Mouse (Mus musculus): ENCODE data around the gene Dnajc17. TPM values are rescaled to one million over a fixed set of nuclear protein-coding genes. Genes with fewer than 3 reads are reported as not detected.

Dnajc17 gene
- polyA plus RNA-seq, 1 experiment from 2014 or later: 18.6 TPM

DNA sequence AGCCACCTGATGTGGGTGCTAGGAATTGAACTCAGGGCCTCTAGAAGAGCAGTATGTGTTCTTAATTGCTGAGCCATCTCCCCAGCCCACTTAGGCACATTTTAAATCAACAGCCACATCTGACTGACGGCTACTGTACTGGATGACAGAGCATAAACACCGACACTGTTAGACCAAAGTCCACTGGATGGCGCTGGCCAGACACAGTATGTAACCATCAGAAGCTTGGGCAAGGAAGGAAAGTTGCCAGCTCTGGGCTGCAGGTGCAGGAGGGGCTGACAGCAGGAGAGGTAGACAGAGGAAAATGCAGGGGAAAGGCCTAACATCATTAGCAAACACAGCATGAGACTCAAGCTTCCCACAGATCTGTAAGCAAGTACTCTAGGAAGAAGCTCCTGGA is 31.8 kb downstream of the Dnajc17 start:
- in situ Hi-C loops (cut with MboI; ENCODE audit: low pct_unique_long_range_greater_than_20kb): no loop called here
- H3K27me3 ChIP-seq: no peaks in the 10 kb centered on the region
- POLR2A ChIA-PET: interaction anchor here (0.6 to 1.1 kb wide), 3 partner anchors 8 to 20 kb away, joined by 3 read pairs; no protein-coding TSS in a partner anchor
- ATAC-seq (no peak), DNase-seq (ENCODE audit: low read depth, low spot score) (no peak)
- CTCF ChIA-PET: interaction anchor here (1.2 to 7.0 kb wide), 4 partner anchors 10 to 28 kb away, joined by 3 to 41 read pairs (median 3); no protein-coding TSS in a partner anchor
- no peak for TF ChIP-seq CTCF (IDR thresholded peaks at IDR 0.05)

GRCm38 (mm10) chr2:119175614-119176013 is 33.0 kb downstream of the Dnajc17 start:
- ATAC-seq: no peak
- no peaks in the 10 kb centered on the region for H3K27me3 ChIP-seq
- POLR2A ChIA-PET: no interaction called here
- in situ Hi-C loops (cut with MboI; ENCODE audit: low pct_unique_long_range_greater_than_20kb): no loop called here
- no peak for TF ChIP-seq CTCF (IDR thresholded peaks at IDR 0.05)
- no peak for DNase-seq (ENCODE audit: low read depth, low spot score)
- CTCF ChIA-PET: interaction anchor here (7.0 kb wide), 1 partner anchor 13 kb away, joined by 41 read pairs; no protein-coding TSS in a partner anchor

DNA sequence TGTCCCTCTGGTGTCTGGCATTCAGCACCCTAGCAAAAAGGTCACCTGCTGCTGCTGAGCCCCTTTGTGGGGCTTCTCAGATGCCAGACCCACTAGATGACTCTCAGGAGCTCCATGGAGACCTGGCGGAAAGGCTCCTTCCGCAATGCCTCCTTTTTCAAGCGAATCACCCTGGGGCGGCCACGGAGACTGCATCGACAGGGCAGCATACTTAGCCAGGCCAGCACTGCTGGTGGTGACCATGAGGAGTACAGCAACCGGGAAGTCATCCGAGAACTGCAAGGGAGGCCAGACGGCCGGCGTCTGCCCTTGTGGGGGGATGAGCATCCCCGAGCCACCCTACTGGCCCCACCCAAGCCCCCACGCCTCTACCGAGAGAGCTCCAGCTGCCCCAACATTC is 33.7 kb downstream of the Dnajc17 start:
- ATAC-seq: peak; percentile 16
- CTCF ChIA-PET: interaction anchor here (0.9 to 7.0 kb wide), 4 partner anchors 9 to 21 kb away, joined by 3 to 41 read pairs (median 4); no protein-coding TSS in a partner anchor
- DNase-seq (ENCODE audit: low read depth, low spot score): no peak
- TF ChIP-seq CTCF (IDR thresholded peaks at IDR 0.05): no peak
- H3K27me3 ChIP-seq: no peaks in the 10 kb centered on the region
- in situ Hi-C loops (cut with MboI; ENCODE audit: low pct_unique_long_range_greater_than_20kb): no loop called here
- POLR2A ChIA-PET: interaction anchor here (1.4 kb wide), 1 partner anchor 11 kb away, joined by 3 read pairs; no protein-coding TSS in a partner anchor

DNA sequence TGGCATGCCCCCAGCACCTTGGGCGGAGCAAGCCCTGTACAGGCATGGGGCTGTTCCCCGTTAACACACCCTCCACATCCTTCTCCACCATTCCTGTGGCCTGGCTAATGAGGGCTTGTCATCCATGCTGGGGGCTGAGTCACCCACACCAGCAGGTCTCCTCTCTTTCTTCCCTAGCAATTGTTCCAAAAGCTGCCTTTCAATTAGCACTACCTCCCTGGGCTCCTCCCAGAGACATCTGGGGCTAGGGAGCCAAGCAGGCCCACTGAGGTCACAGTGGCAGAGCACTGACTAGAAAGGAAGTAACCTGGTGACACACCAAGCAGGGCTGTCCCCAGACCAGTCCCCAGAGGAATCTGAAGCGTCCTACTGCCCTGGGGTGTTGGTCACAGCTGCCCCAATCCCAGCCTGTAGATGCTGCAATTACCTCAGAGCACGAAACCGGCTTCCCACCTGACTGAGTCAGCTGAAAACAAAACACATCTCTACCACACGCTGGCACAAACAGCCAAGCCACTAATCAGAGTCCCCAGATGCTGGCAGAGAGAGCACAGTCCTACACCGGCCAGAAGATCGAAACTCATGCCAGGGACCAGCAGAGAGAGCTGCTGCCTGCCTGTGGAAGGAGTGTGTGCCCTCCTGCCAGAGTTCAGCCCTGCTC is 34.5 kb downstream of the Dnajc17 start, which contains the start of gene Gm14137:
Gm14137 (plus strand) TSS at position 519 of the 661 bp plus-strand sequence.
- no peak for TF ChIP-seq CTCF (IDR thresholded peaks at IDR 0.05)
- H3K27me3 ChIP-seq: no peaks in the 10 kb centered on the region
- POLR2A ChIA-PET: interaction anchor here (1.4 kb wide), 1 partner anchor 10 kb away, joined by 3 read pairs; no protein-coding TSS in a partner anchor
- peak; percentile 86 for DNase-seq (ENCODE audit: low read depth, low spot score)
- in situ Hi-C loops (cut with MboI; ENCODE audit: low pct_unique_long_range_greater_than_20kb): no loop called here
- ATAC-seq: peak; percentile 78
- CTCF ChIA-PET: interaction anchor here (0.9 to 7.0 kb wide), 4 partner anchors 8 to 22 kb away, joined by 3 to 41 read pairs (median 4); no protein-coding TSS in a partner anchor

GRCm38 (mm10) chr2:119172862-119173576 is 35.6 kb downstream of the Dnajc17 start:
- ChIA-PET CTCF (interaction anchor here (0.9 to 7.0 kb wide), 4 partner anchors 8 to 16 kb away, joined by 3 to 41 read pairs (median 5); no protein-coding TSS in a partner anchor), POLR2A (interaction anchor here (0.9 kb wide), 1 partner anchor 16 kb away, joined by 3 read pairs; the partner anchor contains the start of gene Rmdn3)
- in situ Hi-C loops (cut with MboI; ENCODE audit: low pct_unique_long_range_greater_than_20kb): no loop called here
- H3K27me3 ChIP-seq: no peaks in the 10 kb centered on the region
- ATAC-seq (no peak), DNase-seq (ENCODE audit: low read depth, low spot score) (no peak)
- no peak for TF ChIP-seq CTCF (IDR thresholded peaks at IDR 0.05)

- in situ Hi-C loops (cut with MboI; ENCODE audit: low pct_unique_long_range_greater_than_20kb): no loop called here
- H3K27me3 ChIP-seq: no peaks in the 10 kb centered on the region
- TF ChIP-seq CTCF (IDR thresholded peaks at IDR 0.05): no peak
- POLR2A ChIA-PET: interaction anchor here (0.9 kb wide), 1 partner anchor 15 kb away, joined by 3 read pairs; the partner anchor contains the start of gene Rmdn3
- CTCF ChIA-PET: interaction anchor here (0.9 to 2.0 kb wide), 3 partner anchors 9 to 17 kb away, joined by 3 to 7 read pairs (median 3); no protein-coding TSS in a partner anchor
- ATAC-seq: no peak
- DNase-seq (ENCODE audit: low read depth, low spot score): no peak
These were observed 36.1 kb downstream of the Dnajc17 start for GRCm38 (mm10) chr2:119172446-119172845.

GRCm38 (mm10) chr2:119171574-119171973 is 37.0 kb downstream of the Dnajc17 start:
- ChIA-PET POLR2A (no interaction called here), CTCF (interaction anchor here (1.0 to 2.0 kb wide), 3 partner anchors 9 to 18 kb away, joined by 3 to 7 read pairs (median 3); no protein-coding TSS in a partner anchor)
- in situ Hi-C loops (cut with MboI; ENCODE audit: low pct_unique_long_range_greater_than_20kb): no loop called here
- H3K27me3 ChIP-seq: no peaks in the 10 kb centered on the region
- no peak for ATAC-seq
- TF ChIP-seq CTCF (IDR thresholded peaks at IDR 0.05): no peak
- DNase-seq (ENCODE audit: low read depth, low spot score): no peak

- POLR2A ChIA-PET: no interaction called here
- no peak for DNase-seq (ENCODE audit: low read depth, low spot score)
- no peak for ATAC-seq
- no peaks in the 10 kb centered on the region for H3K27me3 ChIP-seq
- no peak for TF ChIP-seq CTCF (IDR thresholded peaks at IDR 0.05)
- in situ Hi-C loops (cut with MboI; ENCODE audit: low pct_unique_long_range_greater_than_20kb): no loop called here
- CTCF ChIA-PET: interaction anchor here (1.0 to 1.7 kb wide), 2 partner anchors 11 to 19 kb away, joined by 3 to 4 read pairs; no protein-coding TSS in a partner anchor
These were observed 38.3 kb downstream of the Dnajc17 start for GRCm38 (mm10) chr2:119170282-119170681.

DNA sequence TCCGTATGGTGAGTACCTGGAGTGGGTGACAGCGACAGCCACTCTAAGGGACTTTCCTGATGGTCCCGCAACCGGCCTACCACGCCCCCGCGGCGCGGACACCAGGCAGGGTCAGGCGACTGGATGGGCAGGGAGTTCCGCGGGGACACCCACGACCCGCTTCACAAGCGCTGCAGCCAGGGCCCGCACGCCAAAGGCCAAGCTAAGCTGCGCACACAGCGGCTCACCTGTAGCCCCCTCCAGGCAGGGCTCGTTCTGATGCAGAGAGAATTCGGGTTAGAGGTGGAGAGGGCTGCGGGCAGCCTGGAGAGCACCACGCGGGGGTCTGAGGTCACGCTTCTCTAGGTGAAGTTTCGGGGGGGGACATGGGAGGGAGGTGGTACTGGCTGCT is 40.7 kb downstream of the Dnajc17 start:
- ChIA-PET POLR2A (no interaction called here), CTCF (no interaction called here)
- in situ Hi-C loops (cut with MboI; ENCODE audit: low pct_unique_long_range_greater_than_20kb): no loop called here
- H3K27me3 ChIP-seq: no peaks in the 10 kb centered on the region
- no peak for ATAC-seq
- DNase-seq (ENCODE audit: low read depth, low spot score): no peak
- no peak for TF ChIP-seq CTCF (IDR thresholded peaks at IDR 0.05)
